Mouse (Mus musculus) brain, embryonic 18.5 days (tissue): ENCODE data around the gene BB287469.
"Not testable (repeated sequence)": the region's sequence is repeated elsewhere in the genome, so short reads cannot be mapped to it uniquely, and the experiment has no call there.

Experiments
- DNase-seq: peaks from one replicate; pipeline ENCODE4 v3.0.0-alpha.2; 2012; ENCODE audit warnings: low read depth, low spot score

Gene BB287469

GRCm38 (mm10) chr12:87816277-87816676 is at the start of gene BB287469:
BB287469 (plus strand) TSS chr12:87816577.
- DNase-seq, result not testable (repeated sequence)

DNA sequence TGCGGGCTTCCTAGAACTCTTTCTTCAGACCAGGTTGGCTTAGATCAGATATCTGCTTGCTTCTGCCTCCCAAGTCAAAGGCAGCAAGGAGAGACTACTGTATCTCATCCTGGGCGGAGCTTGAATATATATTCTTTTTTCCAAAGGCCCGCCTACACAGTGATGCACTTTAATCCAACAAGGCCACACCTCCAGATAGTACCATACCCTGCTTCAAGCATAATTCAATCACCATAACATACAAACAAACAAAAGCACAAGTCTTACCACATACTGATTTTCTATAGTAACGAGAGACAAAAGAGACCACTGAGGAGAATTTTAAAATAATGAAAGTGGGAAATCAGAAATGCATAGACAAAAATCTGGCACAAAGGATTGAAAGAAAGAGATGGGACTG is 40.7 kb upstream of the BB287469 start, which contains the start of gene Gm21319:
TSS of gene Gm21319 (minus strand) at position 101 of the 400 bp plus-strand sequence.
- DNase-seq, result not testable (repeated sequence)

DNA sequence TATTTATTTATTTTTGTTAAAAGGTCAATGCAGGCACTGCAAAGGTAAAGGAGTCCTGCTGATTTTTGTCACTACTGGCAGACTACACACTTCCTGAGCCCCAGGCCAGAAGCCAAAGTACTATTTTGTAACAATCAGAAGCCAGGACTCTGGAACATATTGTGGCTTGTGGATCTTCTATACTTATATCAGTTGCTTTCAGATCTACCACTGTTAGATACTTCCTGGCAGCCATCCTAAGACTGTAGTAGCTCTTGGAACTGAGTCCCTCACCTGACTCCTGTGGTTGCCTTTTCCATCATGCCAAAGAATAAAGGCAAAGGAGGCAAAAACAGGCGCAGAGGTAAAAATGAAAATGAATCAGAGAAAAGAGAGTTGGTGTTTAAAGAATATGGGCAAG is 21.2 kb upstream of the BB287469 start, which contains the start of gene Gm21936:
TSS of gene Gm21936 (plus strand) at position 301 of the 400 bp plus-strand sequence.
- not testable (repeated sequence) for DNase-seq

- not testable (repeated sequence) for DNase-seq
Measured at GRCm38 (mm10) chr12:87797971-87798370, 18.4 kb upstream of the BB287469 start.

GRCm38 (mm10) chr12:87842239-87842638 is 25.9 kb downstream of the BB287469 start, which contains the start of gene Gm2001:
Gm2001 (minus strand) TSS chr12:87842339.
- DNase-seq, result not testable (repeated sequence)

GRCm38 (mm10) chr12:87850657-87851056 is 34.3 kb downstream of the BB287469 start:
- DNase-seq, result not testable (repeated sequence)

- not testable (repeated sequence) for DNase-seq
Measured at GRCm38 (mm10) chr12:87856067-87856466, 39.7 kb downstream of the BB287469 start.

GRCm38 (mm10) chr12:87861740-87862692 is 45.6 kb downstream of the BB287469 start:
- DNase-seq, result not testable (repeated sequence)

GRCm38 (mm10) chr12:87863638-87864037 is 47.3 kb downstream of the BB287469 start:
- not testable (repeated sequence) for DNase-seq

GRCm38 (mm10) chr12:87864048-87864447 is 47.7 kb downstream of the BB287469 start:
- not testable (repeated sequence) for DNase-seq
